Mouse (Mus musculus): ENCODE data around the gene Ucp2.

The Ucp2 gene

DNA sequence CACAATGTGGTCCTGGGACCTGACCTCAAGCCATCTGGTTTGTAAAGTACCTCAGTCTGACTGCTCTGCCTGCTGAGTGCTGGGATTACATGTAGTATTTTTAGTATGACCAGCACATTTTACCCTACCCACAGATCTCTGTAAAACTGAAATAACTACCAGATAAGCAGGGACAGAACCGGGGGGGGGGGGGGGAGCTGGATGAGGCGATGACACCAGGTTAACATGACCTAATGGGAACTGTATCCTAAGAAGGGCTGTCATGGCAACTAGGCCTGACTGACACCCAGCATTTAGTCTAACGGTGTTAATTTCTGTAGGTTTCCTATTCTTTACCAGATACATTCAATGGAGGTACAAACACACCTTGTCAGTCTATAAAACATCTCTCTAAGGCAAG, 56.7 kb downstream of the Ucp2 start:
- no peak for DNase-seq (ENCODE audit: low read depth in 2 of 2, low spot score in 2 of 2)

DNA sequence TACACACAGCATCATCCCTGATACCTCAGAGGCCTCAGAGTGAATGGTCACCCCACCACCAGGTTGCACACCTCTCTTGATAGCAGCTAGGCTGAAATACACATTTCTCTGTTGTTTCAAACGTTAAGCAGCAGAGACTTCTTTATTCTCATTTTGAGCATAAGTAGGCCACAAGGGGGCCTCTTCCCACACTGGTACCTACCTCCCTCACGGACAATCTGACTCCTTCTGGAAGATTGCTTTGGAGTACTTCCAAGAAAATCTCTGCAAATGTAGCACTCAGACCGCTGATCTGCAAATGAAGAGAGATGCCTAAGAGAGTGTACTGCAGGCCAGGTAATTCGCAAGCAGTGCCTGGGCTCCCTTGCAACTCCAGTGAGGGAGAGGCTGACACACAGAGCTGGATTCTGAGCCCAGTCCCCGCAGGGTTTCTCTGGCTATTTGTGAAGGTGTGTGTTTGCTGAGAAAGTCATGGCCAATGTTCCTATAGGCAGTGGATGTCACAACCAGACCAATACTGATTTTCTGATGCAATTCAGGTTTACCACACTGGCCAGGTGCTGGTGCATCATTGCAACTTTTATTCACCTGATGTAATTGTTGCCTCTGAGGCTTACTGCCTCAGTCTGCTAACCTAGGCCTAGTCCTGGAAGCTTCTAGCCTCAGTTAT, 57.3 kb downstream of the Ucp2 start:
- DNase-seq (ENCODE audit: low read depth in 2 of 2, low spot score in 2 of 2), result no peak
